Mouse (Mus musculus) neutrophil, adult 83 days (primary cell): ENCODE results near the gene Adgra1. TPM values are rescaled to one million over a fixed set of nuclear protein-coding genes. Genes with fewer than 3 reads are reported as not detected.

Experiments
- total RNA-seq, 2 experiments: library from RNA; stranded (reverse); gene quantifications; one replicate each; pipeline ENCODE4 v1.2.4; 2023

The Adgra1 gene
- total RNA-seq = not detected

GRCm38 (mm10) chr7:139834036-139834435, at the start of gene Adgra1:
TSS of gene Adgra1 (plus strand) at chr7:139834174.

DNA sequence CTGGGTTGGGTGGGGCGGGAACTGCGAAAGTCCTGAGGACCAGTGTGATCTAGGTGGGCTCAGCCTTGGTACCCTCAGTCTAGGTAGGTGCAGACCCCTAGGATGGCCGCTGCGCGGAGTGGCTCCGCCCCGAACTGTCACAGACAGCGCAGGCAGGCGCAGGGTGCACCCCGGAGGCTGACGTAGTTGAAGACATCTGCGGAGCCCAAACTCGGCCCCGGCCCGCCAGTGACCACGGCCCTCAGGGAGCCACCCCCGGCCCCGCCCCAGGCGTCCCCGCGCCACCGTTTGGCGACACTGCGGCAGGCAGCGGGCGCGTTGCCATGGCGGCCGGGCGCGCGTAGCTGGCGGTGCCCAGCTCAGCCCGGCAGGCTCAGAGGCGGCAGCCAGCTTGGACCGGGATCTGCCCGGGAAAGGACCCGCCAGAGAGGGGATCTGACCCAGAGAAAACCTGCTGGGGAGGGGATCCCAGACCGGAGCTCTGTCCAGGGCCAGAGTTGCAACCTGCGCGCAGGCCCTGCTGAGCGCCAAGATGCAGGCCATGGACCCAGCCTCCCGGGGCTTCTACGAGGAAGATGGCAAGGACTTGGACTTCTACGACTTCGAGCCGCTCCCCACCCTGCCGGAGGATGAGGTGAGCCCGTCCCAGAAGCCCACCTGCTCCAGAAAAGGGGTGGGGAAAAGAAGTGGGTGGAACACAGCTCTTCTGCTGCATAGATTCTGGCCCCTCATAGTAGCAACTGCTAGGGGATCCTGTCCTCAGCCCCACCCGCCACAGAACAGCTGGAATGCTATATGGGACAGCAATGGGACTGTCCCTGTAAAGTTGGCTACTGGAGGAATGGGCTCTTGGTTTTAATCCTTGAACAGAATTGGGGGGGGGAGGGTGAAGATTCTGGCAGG, 60.9 kb downstream of the Adgra1 start, which contains the start of gene Kndc1:
Gene Kndc1, plus strand, starts transcription at position 42 of the 903 bp plus-strand sequence.

Other genes starting within 250 kb of the Adgra1 start
- gene Cfap46, start 150.4 kb upstream of the Adgra1 start, total RNA-seq = not detected
- not detected for gene Kndc1, start 60.5 kb downstream of the Adgra1 start, total RNA-seq
- gene Utf1, start 109.6 kb downstream of the Adgra1 start, total RNA-seq = not detected
- 10 to 100 TPM; 11.8 to 15.1 TPM for gene 6430531B16Rik, start 144.6 kb downstream of the Adgra1 start, total RNA-seq
- gene Adam8, start 158.4 kb downstream of the Adgra1 start, total RNA-seq = 100 to 1,000 TPM; 574 to 698 TPM
- gene Zfp511, start 202.2 kb downstream of the Adgra1 start, total RNA-seq = 10 to 100 TPM; 15.4 to 20.4 TPM
- 10 to 100 TPM; 21.1 to 24.4 TPM for gene Tubgcp2, start 202.5 kb downstream of the Adgra1 start, total RNA-seq
- not detected for gene Msx3, start 214.9 kb downstream of the Adgra1 start, total RNA-seq
- gene Caly, start 248.4 kb downstream of the Adgra1 start, total RNA-seq = not detected